Mouse (Mus musculus) layer of hippocampus, adult 8-10 months (tissue): ENCODE measurements at regions not wholly inside any gene's neighbourhood (a gene's known extent, or its start where the extent isn't known, plus 50 kb on each side); places are given as distances from the start of the nearest gene placed in this dataset.

Experiments
- DNase-seq, 2 experiments: peaks; one replicate each; pipeline ENCODE4 v3.0.0; 2022; ENCODE audit warnings: low spot score in 2 of 2

DNA sequence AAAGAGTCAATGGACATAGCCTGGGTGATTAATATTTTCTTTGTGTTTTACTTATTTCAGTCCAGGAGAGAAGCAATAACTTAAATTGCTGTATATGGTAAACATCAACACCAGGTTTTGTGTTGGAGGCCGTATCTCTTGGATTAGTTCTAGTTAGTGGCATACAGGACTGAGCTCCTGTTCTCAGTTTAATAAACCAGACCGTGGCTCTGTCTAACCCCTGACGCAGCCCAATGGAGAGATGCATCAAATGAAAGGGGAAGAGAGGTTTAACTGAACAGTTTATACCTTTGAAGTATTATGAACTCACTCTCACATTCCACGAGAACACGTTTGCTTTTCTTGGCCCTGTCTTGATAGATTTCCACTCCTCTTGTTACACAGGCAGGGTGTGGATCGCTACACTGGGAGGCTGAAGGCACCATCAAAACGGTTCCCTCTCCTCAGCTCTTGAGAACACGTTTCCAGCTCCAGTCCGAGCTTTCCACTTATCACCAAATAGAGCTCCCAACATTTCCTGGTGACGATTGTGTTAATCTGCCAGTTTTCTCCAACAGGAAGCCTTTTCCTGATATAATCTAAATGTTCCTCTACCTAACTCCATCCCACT, 54.0 kb upstream of the Cerkl start:
- DNase-seq: no peak

DNA sequence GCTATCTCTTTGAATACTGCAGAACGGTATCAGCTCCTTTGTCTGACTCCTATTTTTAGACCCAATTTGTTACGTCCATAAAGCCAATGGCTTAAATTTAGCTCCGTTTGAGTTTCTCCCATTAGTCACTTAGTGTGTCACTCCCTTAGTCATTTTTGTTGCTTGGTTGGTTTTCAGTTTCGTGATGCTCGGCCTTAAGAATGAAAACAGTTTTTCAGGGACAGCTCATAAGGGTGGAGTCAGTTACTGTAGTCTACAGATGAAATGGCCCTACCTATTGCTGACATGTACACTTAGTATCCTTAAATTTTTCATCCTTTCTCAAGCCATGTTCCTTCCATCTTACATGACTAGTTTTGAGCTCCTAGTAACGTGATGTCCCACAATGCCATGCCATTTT, 54.5 kb upstream of the Cerkl start:
- no peak for DNase-seq

DNA sequence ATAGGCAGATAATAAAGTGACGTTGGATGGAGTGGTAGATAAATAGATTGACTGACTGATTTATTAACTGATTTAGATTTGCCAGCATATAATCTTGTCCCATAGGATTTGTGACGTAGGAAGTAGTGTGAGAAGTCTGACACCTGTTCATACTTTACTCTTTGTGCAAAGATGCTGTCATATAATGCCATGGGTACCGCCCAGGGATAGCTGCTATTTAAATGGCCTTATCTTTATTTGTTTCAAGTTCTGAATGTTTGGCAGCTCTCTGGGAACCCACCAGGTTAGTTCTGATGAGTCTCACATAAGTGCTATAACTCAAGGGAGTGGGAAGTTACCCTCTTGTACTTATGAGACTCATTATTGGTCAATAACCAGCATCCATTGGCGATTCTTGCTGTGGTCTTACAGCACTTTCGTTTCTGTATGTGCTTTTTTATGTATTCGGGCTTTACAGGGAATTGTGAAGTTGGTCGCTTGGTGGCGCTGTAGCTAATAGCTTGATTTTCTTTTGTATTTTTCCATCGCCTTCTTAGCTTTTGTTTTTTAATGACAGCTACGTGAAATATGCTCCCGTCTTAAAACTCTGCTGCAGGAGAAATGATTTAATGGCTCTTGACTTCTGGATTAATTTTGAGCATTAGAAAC, 55.2 kb upstream of the Cerkl start:
- DNase-seq: peak; percentile 71 to 87

DNA sequence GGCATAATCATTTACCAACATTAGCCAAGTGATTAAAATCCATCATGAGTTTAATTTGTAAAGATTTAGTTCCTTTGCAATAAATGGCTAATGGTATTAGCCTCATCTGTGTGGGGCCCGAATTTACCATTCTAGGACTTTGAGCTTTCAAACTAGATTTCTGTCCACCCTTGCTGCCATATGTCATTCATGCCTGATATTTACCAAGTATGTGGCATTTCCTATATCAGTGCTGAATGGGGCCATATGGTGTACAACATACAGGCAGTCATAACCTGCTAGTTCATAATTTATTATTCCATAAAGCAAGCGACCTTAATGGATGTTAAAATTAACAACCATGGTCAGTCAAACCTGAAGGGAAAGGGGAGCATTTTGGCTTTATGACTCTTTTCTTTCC, 55.8 kb upstream of the Cerkl start:
- DNase-seq: no peak

DNA sequence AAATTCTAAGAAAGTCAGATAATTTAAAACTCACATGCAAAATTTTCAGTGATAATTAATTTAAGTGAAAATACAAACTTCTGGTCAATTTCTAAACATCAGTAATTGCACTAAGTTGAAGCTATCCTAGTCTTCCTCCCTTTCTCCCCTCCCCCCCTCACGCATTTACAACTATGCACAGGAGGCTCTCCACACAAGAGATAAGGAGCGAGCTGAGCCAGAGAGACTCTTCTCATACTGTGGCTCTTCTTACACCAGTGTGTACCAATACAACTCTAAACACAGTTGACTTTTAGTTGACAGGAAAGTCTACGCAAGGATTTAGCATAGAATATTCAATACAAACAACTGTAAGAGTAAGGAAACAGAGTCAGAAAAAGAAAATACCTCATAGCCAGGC, 57.1 kb upstream of the Cerkl start:
- no peak for DNase-seq

DNA sequence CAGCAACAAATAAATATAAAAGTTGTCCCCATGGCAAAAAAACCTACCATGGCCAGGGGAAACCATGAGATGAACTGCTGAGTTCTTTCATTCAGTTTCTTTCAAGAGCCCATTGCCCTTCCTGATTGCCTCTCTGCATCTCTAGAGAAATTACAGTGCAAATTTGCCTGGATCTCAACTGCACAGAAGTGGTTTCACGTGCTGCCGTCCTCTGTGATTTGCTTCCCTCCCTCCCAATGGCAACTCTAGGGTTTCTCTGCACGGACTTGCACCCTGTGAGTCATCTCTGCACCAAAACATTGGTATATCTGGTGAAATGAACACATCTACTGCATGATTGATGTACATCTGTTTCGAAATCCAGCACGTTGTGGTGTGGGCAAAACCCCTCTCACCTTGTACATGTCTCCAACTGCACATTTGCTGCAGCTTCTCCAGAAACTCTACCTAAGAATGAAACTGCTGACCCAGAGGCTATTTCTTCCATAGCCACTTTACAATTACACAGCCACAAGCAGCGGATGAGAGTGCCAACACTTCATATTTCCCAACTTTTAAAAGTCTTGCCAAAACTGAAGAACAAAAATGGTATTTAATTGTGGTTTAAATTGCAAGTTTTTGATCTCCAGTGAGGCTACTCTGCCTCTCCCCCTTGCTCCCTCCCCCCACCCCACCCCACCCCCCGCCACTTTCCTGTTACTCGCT, 61.6 kb upstream of the Cerkl start:
- DNase-seq: no peak

DNA sequence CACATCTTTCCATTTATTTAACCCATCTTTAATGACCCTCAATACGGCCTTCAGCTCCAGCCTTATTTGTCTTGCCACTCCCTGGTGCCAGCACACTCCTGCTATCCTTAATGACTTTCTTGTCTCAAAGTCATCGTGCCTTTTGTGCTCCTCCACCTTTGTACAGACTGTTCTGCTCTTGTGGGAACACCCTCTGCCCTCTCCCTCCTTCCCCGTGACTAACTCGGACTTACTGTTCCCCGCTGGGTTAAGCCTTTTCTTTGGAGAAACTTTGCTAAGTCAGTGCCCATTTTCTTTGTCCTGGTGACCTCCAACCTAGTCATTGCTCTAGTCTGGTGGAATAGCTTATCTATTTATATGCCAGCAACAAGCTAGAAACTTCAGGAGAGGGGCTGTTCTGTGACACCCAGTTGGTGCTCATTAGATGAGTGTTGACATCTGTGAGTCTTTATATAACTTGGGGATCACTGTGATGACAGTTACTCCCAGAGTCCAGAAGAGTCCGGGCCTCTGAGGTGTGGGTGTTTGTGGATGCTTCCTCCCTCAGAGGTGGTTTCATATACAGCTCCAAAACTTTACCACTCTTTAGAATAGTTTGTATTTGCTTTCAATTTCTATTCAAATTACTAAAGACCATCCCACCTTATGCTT, 63.3 kb upstream of the Cerkl start:
- DNase-seq: no peak

DNA sequence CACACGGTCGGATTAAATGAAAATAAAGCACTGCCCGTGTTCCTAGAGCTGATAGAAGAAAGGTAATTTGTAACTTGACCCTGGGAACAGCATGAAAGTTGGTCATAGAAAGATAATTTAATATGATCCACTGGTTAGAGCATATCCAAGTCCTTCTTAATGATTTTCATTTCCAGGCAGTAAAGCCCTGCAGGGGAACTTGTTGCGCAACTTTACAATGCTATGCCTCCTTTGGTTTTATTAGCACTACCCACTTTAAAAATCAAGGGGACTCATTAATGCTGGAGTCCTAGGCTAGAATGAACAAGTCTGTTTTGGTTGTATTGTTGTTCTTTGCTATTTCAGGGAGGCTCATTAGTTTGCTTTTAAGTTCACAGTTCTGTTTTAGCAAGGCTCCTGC, 66.9 kb upstream of the Cerkl start:
- DNase-seq: no peak

DNA sequence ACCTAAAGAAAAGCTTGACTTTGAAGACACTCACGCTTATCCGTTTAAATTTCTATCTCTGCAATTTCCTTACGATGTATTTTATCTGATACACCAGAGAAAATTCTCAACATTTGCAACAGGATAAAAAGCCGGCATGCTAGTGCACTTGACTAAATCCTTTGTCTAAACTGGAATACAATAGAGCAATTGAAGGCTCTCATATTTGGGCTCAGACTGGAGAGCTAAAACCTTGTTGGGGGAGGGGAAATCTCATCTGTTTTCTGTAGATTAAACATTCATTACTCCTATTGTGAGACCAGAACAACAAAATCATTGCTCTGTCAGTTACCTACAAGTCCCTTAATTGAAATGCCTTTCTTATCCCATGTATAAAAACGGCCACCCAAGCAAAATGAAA, 70.9 kb upstream of the Cerkl start:
- DNase-seq: no peak

DNA sequence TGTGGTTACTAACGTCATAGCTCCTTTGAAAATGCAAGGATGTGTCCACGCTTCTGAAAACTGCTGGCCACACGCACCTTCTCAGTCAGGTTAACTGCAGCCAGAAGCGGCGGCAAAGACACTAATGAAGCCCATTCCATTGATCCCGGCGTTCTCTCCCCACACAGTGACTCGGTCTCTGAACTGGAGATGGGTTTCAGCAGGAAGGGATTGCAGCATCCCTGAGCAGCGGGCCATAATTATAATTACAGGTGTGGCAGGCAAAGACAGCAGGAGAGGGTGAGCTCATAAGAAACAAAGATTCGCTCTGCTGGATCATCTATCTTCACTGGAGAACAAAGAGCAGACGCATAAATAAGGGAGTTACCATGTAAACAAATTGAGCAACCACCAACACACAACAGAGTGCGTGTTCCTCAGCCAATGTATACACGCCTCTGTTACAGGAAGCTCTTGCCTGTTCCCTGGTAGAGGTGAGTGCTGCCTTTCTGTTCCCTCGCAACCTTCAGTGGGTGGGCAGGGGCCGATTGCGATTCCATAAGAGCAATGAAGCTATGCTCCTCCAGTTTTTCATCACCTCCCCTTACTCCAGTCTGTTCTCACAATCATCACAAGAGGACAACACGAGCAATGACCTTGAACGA, 71.9 kb upstream of the Cerkl start:
- no peak for DNase-seq

DNA sequence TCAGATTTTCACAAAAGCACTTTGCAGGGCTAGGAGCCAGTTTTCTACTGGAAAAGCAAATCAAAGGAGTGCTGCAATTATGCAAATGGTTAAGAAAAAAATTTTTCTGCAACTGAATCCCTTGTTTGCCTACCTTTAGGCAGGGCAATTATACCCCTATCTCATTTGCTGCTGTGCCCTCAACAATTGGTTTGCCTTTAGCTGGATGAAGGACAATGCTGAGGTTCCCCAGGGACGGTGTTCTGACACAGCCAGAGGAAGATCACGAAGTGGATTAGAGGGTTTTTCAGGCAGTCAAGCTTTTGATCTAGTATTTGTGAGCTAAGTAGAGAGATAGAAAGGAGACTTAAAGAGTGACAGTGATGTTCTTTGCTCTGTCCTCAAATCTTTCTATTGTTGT, 72.6 kb upstream of the Cerkl start:
- DNase-seq: no peak

DNA sequence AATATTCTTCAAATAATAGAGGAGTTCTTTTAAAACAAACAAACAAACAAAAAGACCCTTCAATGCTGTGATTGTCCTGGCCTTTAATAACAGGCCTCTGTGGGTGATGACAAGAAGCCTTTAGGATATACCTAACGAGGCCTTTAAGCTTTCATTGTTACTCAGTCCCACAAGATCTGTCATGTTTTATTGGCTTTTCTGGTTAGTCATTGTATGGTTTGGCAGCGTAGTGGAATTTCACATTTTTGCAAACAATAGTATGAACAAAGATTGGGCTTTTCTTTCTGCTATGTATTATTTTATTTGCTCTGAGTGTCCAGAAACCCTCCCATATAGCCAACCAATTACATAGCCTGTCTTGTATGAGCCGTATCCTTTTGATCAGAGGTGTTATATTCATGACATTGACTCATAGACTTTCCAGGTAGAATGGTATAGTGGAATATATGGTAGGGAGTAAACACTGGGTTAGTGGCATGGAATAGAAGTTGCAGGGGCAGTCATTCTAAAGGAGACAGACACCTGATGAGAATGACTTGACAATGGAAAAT, 76.1 kb upstream of the Cerkl start:
- DNase-seq: no peak

DNA sequence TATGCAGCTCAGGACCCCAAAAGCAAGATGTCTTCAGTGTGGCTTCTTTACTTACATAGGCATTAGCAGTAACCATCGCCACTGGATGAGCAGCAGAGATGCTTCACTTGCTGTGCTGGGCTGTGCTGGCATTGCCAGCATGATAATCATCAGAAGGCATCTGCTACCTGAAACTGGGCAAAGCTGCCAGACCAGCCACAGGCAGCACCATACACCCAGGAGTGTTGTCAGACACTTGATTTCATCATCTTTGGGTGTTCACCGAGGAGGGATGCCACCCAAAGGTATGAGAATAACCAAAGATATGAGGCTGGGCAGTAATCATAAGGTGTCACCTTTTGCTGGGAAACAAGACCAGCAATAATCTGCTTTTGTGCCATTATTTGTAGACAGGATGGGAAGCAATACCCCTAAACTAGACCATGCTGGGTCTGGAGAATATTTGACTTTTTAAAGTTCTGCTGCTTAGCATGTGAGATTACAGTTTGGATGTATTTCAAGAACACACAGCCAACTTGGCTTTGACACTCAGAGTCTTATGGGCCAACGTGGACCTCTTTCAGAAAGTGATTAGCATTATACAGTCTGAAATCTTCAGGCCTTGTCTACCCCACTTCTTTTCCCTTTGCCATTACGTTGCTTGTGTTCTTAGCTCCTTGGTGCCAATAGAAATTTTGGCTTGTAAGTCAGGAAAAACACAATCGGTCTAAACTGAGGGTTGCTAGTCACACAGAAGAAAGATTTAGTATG, 80.7 kb upstream of the Cerkl start:
- no peak for DNase-seq

DNA sequence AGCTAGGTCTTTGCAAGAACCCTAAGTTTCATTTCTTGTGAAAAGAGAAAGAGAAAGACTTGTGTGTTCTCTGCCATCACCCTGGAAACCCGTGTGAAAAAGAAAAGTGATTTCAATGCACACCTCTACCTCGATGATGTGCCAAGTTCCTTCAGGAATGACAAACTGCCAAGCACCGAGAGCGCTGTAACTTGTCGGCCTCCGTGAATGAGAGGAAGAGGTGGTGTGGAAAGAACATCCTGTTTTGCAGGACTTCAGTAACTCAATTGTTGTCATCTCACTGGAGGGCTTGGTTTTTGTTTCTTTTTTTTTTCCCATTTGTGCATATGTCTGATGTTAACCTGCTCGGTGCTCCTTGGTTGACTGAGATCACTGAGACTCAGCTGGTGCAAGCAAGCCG, 83.8 kb upstream of the Cerkl start:
- no peak for DNase-seq

DNA sequence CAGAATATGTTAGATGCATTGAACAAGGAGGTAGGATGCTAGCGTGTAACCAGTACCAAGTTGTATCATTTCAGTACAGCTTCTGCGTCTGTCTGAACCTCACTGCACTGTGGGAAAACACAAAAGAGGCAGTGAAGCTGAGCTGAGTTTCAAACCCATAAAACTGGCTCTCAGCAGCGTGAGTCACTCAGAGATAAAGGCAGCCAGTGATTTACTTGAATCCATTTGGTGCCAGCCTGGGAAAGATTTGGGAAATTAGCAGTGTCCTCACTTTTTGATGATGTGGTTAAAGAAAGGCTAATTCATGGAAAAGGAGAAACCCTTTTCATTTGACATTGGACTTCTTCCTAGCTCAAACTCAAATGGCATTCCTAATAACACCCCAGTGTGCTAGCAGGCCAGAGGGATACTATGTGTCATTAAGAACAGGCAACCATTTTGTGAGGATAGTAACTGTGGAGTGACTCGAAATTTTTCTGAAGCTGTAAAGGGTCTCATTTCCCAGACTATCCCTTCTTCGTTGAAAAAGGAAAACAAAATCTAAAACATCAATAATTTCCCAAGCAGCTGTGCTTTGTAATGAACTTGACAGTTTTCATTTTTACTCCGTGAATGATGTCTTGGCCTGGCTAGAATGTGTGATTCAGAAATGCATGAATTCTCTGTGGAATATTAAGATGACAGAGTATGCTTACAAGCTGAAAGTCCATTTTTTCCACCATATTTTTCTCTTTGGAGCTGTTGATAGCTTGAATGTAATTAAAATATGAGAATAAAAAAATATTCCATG, 85.8 kb upstream of the Cerkl start:
- peak; percentile 19 to 31 for DNase-seq

DNA sequence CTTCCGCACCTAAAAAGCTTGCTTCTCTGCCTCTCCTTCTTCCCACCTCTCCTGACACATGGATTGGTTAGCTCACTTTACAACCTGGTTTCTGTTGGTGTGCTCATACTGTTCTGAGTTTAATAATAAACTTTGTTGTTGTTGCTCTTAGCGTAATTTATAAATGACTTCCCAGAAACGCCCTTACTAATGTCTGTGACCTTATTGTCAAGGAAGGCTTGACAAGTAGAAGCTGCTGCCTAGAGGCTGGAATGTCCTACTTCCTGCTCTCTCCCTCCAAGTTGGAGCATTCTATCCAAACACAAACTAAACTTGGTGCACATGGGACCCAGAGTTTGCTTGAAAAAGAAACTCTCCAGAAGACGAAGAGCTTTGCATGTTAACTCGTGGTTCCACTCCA, 86.9 kb upstream of the Cerkl start:
- DNase-seq: no peak

DNA sequence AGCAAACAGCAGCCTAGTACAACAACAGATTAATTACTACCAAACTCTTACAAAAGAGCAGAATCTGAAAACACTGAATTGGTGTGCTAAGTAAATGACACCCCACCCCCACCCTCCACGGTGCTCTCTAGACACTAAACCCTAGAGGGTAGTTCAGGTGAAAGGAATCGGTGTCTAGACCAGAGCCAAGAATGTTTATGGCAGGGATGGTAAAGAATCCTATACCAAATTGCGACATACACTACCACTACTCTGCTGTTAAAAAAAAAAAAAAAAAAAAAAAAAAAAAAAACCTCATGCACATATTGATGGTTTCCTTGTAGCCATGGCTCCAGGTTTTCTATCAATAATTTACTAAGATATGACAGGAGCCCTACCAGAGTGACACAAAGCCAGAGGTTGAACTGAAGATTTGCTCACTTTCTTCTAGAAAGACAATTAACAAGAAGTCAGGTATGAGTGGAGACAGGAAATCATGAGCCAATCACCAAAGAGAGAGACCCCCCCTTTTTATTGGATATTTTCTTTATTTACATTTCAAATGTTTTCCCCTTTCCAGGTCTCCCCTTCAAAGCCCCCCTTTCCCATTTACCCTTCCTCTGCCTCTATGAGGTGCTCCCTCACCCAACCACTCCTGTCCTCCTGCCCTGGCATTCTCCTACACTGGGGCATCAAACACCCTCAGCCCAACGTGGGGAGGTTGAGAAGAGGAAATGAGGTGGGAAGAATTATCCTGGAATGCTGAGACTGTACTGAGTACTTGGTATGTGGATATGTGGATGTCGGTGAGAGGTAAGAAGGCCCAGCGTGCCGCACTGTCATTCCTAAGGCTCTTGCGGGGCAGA, 87.6 kb upstream of the Cerkl start:
- DNase-seq: no peak

DNA sequence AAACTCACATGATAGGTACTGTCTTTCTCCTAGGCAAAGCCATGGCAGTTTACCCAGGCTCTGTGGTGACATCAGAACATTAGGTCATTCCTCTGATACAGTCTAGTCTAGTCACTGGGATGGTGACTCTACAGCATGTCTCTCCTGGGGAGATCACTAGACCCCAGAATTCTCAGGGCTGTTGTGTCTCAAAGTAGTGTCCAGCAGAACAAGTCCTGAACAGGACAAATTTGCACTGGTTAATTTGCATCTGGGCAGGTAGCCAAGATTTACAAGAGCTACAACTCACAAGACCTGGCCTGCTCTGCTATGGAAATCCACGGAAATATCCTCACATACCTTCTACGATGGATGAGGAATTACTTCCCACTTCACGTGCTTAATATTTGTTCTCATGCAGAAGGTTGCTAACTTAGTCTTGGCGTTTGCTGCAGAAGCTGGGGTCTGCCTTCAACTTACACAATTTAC, 88.2 kb upstream of the Cerkl start:
- no peak for DNase-seq

DNA sequence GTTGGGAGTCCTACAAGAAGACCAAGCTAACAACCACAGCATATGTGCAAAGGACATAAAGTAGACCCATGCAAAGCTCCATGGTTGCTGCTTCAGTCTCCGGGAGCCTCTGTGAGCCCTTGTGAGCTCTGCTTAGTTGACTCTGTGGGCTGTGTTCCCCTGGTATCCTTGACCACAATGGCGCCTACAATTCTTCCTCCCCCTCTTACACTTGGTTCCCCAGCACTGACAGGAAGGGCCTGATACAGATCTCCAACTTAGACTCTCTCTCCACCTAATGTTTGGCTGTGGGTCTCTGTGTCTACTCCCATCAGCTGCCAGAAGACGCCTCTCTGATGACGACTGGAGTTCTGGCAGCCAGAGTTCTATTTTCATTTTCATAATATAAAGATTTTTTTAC, 88.9 kb upstream of the Itprid2 start:
- DNase-seq: no peak
